Mouse (Mus musculus) CH12.LX (cell line): ENCODE measurements around the gene Gpsm1. TPM values are rescaled to one million over a fixed set of nuclear protein-coding genes. Genes with fewer than 3 reads are reported as not detected.

Source experiments
- DNase-seq: peaks from one replicate; pipeline ENCODE4 v3.0.0-alpha.2; 2013; ENCODE audit errors: extremely low read depth
- H3K27ac ChIP-seq: 2 replicates; pipeline ENCODE4 v1.5.1; 2012; ENCODE audit warnings: low read depth, mild to moderate bottlenecking, control low read depth, moderate library complexity; ENCODE audit not compliant: insufficient read depth
- H3K27me3 ChIP-seq: replicated peaks from 2 replicates; pipeline ENCODE3; 2012; ENCODE audit warnings: inconsistent platforms
- H3K36me3 ChIP-seq, 2 experiments: replicated peaks in 1 of 2; 2 replicates each; pipeline versions ENCODE3 to v1.6.1; 2012; ENCODE audit warnings: inconsistent platforms in 1 of 2, low read length in 1 of 2, mild to moderate bottlenecking in 1 of 2, mixed read lengths in 1 of 2, moderate library complexity in 1 of 2; ENCODE audit not compliant: control insufficient read depth in 1 of 2, insufficient read depth in 1 of 2
- H3K4me1 ChIP-seq, 2 experiments: 2 replicates each; pipeline ENCODE4 v1.6.1; 2012; ENCODE audit warnings: inconsistent platforms in 1 of 2, moderate library complexity in 1 of 2; ENCODE audit not compliant: insufficient read depth in 2 of 2, control insufficient read depth in 1 of 2
- H3K4me2 ChIP-seq: 2 replicates; pipeline ENCODE4 v1.6.1; 2012; ENCODE audit warnings: low read depth, mild to moderate bottlenecking, control low read depth; ENCODE audit not compliant: poor library complexity, insufficient read depth, severe bottlenecking
- H3K4me3 ChIP-seq, 3 experiments: fragments of 150-350 bp in 1 of 3; sonication (generic) in 1 of 3; replicated peaks in 1 of 3; 2 replicates each; pipeline versions ENCODE3 to v1.5.1; 2011 to 2012; ENCODE audit warnings: low read depth in 2 of 3, low read length in 2 of 3, mild to moderate bottlenecking in 2 of 3, moderate library complexity in 2 of 3, control low read depth in 1 of 3, improper control_type of control experiment in 1 of 3, inconsistent platforms in 1 of 3, mixed read lengths in 1 of 3; ENCODE audit not compliant: poor library complexity in 1 of 3
- H3K79me2 ChIP-seq: replicated peaks from 2 replicates; pipeline ENCODE4 v1.6.1; 2012; ENCODE audit warnings: mild to moderate bottlenecking, moderate library complexity; ENCODE audit not compliant: control insufficient read depth, poor library complexity, insufficient read depth, severe bottlenecking; ENCODE audit errors: extremely low read depth
- H3K9ac ChIP-seq: 2 replicates; pipeline ENCODE4 v1.6.1; 2012; ENCODE audit warnings: low read depth, mild to moderate bottlenecking, control low read depth, moderate library complexity; ENCODE audit not compliant: insufficient read depth
- H3K9me3 ChIP-seq: replicated peaks from 2 replicates; pipeline ENCODE3; 2012; ENCODE audit warnings: low read length, inconsistent platforms, mixed read lengths
- CTCF ChIP-seq, 2 experiments: IDR thresholded peaks in 1 of 2; conservative IDR thresholded peaks in 1 of 2; 2 replicates each; pipeline ENCODE4 v1.5.1; 2011 to 2012; ENCODE audit warnings: low read depth in 2 of 2, low read length in 2 of 2, improper control_type of control experiment in 1 of 2, inconsistent platforms in 1 of 2, mild to moderate bottlenecking in 1 of 2, moderate library complexity in 1 of 2
- ETS1 ChIP-seq: conservative IDR thresholded peaks from 2 replicates; pipeline ENCODE4 v1.6.1; 2012; ENCODE audit warnings: low read depth, mild to moderate bottlenecking, inconsistent platforms, low read length, improper control_type of control experiment, moderate library complexity
- GABPA ChIP-seq: IDR thresholded peaks from 2 replicates; pipeline ENCODE4 v1.6.1; 2012; ENCODE audit warnings: low read depth, low read length, improper control_type of control experiment, inconsistent platforms; ENCODE audit not compliant: insufficient replicate concordance
- KAT2A ChIP-seq: IDR thresholded peaks from 2 replicates; pipeline ENCODE4 v1.6.1; 2012; ENCODE audit warnings: low read length, improper control_type of control experiment, inconsistent platforms; ENCODE audit not compliant: insufficient replicate concordance
- MXI1 ChIP-seq: IDR thresholded peaks from 2 replicates; pipeline ENCODE4 v1.6.1; 2011; ENCODE audit warnings: mild to moderate bottlenecking, low read depth, low read length, improper control_type of control experiment
- MYC ChIP-seq: IDR thresholded peaks from 2 replicates; pipeline ENCODE4 v1.6.1; 2011; ENCODE audit warnings: low read depth, mild to moderate bottlenecking, improper control_type of control experiment, low read length
- NELFE ChIP-seq: IDR thresholded peaks from 2 replicates; pipeline ENCODE4 v1.6.1; 2011; ENCODE audit warnings: low read depth, low read length, improper control_type of control experiment
- RAD21 ChIP-seq: IDR thresholded peaks from 2 replicates; pipeline ENCODE4 v1.6.1; 2011; ENCODE audit warnings: low read depth, mild to moderate bottlenecking, low read length, improper control_type of control experiment, moderate library complexity
- RCOR1 ChIP-seq: conservative IDR thresholded peaks from 2 replicates; pipeline ENCODE4 v1.6.1; 2012; ENCODE audit warnings: low read depth, mild to moderate bottlenecking, inconsistent platforms, low read length, improper control_type of control experiment
- SMC3 ChIP-seq: IDR thresholded peaks from 2 replicates; pipeline ENCODE4 v1.6.1; 2011; ENCODE audit warnings: low read depth, low read length, improper control_type of control experiment
- TBP ChIP-seq: conservative IDR thresholded peaks from 2 replicates; pipeline ENCODE4 v1.6.1; 2011; ENCODE audit warnings: low read depth, low read length, improper control_type of control experiment
- TCF12 ChIP-seq: IDR thresholded peaks from 2 replicates; pipeline ENCODE4 v1.6.1; 2014; ENCODE audit warnings: low read depth, mild to moderate bottlenecking, inconsistent platforms, low read length, improper control_type of control experiment
- UBTF ChIP-seq: IDR thresholded peaks from 2 replicates; pipeline ENCODE4 v1.6.1; 2012; ENCODE audit warnings: low read depth, mild to moderate bottlenecking, inconsistent platforms, low read length, improper control_type of control experiment, moderate library complexity
- ZMIZ1 ChIP-seq: IDR thresholded peaks from 2 replicates; pipeline ENCODE4 v1.6.1; 2012; ENCODE audit warnings: low read depth, mild to moderate bottlenecking, inconsistent platforms, low read length, improper control_type of control experiment
- ZNF384 ChIP-seq: IDR thresholded peaks from 2 replicates; pipeline ENCODE4 v1.6.1; 2012; ENCODE audit warnings: low read depth, low read length, improper control_type of control experiment, inconsistent platforms
- dilution Hi-C: fragments of 300-500 bp; cut with MboI; formaldehyde crosslinking; loops from 2 replicates; pipeline ENCODE4 v1.14.3; 2020; ENCODE audit warnings: low sequenced_read_pairs; ENCODE audit not compliant: extremely low pct_unique_long_range_greater_than_20kb, extremely low pct_ligation_motif_present
- in situ Hi-C: fragments of 300-500 bp; cut with MboI; formaldehyde crosslinking; loops from 3 replicates; pipeline ENCODE4 v1.14.3; 2019; ENCODE audit warnings: low sequenced_read_pairs, low pct_ligation_motif_present, low pct_unique_long_range_greater_than_20kb, mixed read lengths
- polyA plus RNA-seq: library from polyadenylated mRNA; unstranded; fragments of >175 nt; gene quantifications from 2 replicates; pipeline ENCODE4 v1.2.1, GENCODE M21; 2012; ENCODE audit warnings: low read depth; ENCODE audit not compliant: insufficient read length
- total RNA-seq, 2 experiments: library from RNA; depleted of rRNA; stranded (reverse); fragments of 300-350 nt in 1 of 2; fragments of >200 nt in 1 of 2; gene quantifications; 2 replicates each; pipeline ENCODE4 v1.2.3; 2012 to 2014

The Gpsm1 gene
- total and polyA plus RNA-seq, 3 experiments, result 3.2 to 8.1 (median 3.6) TPM

DNA sequence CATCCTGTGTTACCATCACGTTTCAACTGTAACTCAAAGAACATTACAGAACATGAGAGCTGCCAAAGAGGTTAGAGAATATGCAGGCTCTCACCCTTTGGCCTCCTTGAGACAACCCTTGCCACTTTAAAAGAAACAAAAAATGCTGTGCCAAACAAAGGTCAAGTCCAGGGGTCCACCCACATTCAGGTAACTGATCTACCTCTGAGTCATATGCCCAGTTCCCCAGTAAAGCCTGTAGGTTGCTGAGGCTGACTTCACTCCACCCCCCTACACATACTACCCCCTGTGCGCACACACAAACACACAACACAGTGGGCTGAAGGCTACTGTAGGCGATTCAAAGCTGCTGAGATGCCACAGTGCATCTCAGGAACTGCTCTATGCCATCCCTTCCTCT lies 72.4 kb downstream of the Gpsm1 start:
- peak overlapping the region; percentile 26 for H3K4me2 ChIP-seq
- peaks cover 67 to 77% of the 10 kb centered on the region in 2 experiments for H3K36me3 ChIP-seq
- H3K4me3 ChIP-seq, result no peak overlapping the region
- dilution Hi-C loops (no loop called here), in situ Hi-C loops (no loop called here)
- H3K9ac ChIP-seq, result peak overlapping the region; percentile 89; the same call in 1 of the 2 replicates
- no peaks in the 10 kb centered on the region for H3K27me3 ChIP-seq
- H3K79me2 ChIP-seq, result peaks cover 26% of the 10 kb centered on the region
- H3K27ac ChIP-seq, result no peak overlapping the region
- peaks cover 4 to 26% of the 10 kb centered on the region in 2 experiments for H3K4me1 ChIP-seq
- H3K9me3 ChIP-seq, result no peaks in the 10 kb centered on the region
- no peak for DNase-seq
- TF ChIP-seq KAT2A (no peak), CTCF (conservative IDR thresholded peaks at IDR 0.05 in 1 of 2, IDR thresholded peaks at IDR 0.05 in 1 of 2; ENCODE audit: low read depth in 2 of 2, low read length in 2 of 2) (no peak), GABPA (no peak), RAD21 (no peak), UBTF (no peak), MXI1 (no peak), ZNF384 (no peak), NELFE (no peak), SMC3 (no peak), MYC (no peak), ETS1 (no peak)

DNA sequence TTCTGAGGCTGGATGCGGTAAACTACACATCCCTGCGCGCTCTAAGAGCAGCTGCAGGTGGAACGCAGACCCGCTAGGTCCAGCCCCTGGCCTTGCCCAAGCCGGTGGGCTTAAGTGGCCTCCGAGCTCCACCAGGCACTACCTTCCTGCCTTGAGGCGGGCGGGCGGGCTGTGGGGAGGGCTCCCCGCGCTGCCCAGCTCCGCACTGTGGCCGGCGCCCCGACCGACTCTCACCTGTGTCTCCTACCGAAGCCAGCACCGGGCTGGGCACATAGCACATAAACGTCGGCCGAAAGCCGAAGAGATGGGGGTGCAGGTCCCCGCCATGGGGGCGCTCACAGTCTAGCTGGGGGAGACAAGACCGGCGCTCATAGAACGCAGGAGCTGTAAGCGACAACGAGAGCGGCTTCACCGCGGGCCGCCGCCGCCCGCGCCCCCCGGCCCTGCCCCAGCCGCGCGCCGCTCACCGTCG lies 73.4 kb downstream of the Gpsm1 start:
- peak overlapping the region; percentile 84 to 94 (median 88) for H3K4me3 ChIP-seq
- no peaks in the 10 kb centered on the region for H3K27me3 ChIP-seq
- dilution Hi-C loops (no loop called here), in situ Hi-C loops (no loop called here)
- H3K27ac ChIP-seq, result peak overlapping the region; percentile 13; the same call in 1 of the 2 replicates
- H3K4me1 ChIP-seq, result peaks cover 4 to 26% of the 10 kb centered on the region in 2 experiments
- no peak for DNase-seq
- peak overlapping the region; percentile 89 for H3K9ac ChIP-seq
- peak overlapping the region; percentile 26 for H3K4me2 ChIP-seq
- TF ChIP-seq RCOR1, result no peak
- TF ChIP-seq ZMIZ1, result no peak
- no peak for TF ChIP-seq SMC3
- no peak for TF ChIP-seq TBP
- no peak for TF ChIP-seq TCF12
- peaks cover 67 to 77% of the 10 kb centered on the region in 2 experiments for H3K36me3 ChIP-seq
- H3K79me2 ChIP-seq, result peaks cover 26% of the 10 kb centered on the region
- H3K9me3 ChIP-seq, result no peaks in the 10 kb centered on the region
